Mouse (Mus musculus): ENCODE data around the gene Mrps6. TPM values are rescaled to one million over a fixed set of nuclear protein-coding genes. Genes with fewer than 3 reads are reported as not detected.
"Not testable (repeated sequence)": the region's sequence is repeated elsewhere in the genome, so short reads cannot be mapped to it uniquely, and the experiment has no call there.

Mrps6 gene
- total RNA-seq, 1 experiment from 2014 or later, result 82.5 TPM

GRCm38 (mm10) chr16:92062832-92063231, 4.8 kb downstream of the Mrps6 start:
- DNase-seq, result no peak

- no peak for DNase-seq
Measured at GRCm38 (mm10) chr16:92064801-92065200, 6.7 kb downstream of the Mrps6 start.

GRCm38 (mm10) chr16:92070338-92070737, 12.3 kb downstream of the Mrps6 start:
- no peak for DNase-seq

GRCm38 (mm10) chr16:92076797-92077196, 18.7 kb downstream of the Mrps6 start:
- DNase-seq, result no peak

- DNase-seq, result no peak
Measured at GRCm38 (mm10) chr16:92083771-92084453, 25.8 kb downstream of the Mrps6 start.

- no peak for DNase-seq
Measured at GRCm38 (mm10) chr16:92089225-92089624, 31.2 kb downstream of the Mrps6 start.

GRCm38 (mm10) chr16:92091876-92092275, 33.8 kb downstream of the Mrps6 start:
- no peak for DNase-seq

- no peak for DNase-seq
Measured at GRCm38 (mm10) chr16:92098351-92099051, 40.4 kb downstream of the Mrps6 start.

GRCm38 (mm10) chr16:92099598-92099997, 41.5 kb downstream of the Mrps6 start:
- DNase-seq, result no peak

- no peak for DNase-seq
Measured at GRCm38 (mm10) chr16:92100111-92100510, 42.0 kb downstream of the Mrps6 start.

GRCm38 (mm10) chr16:92102115-92102514, 44.0 kb downstream of the Mrps6 start:
- DNase-seq, result peak; percentile 67

- not testable (repeated sequence) for DNase-seq
Measured at GRCm38 (mm10) chr16:92102931-92103330, 44.9 kb downstream of the Mrps6 start.

GRCm38 (mm10) chr16:92103572-92104331, 45.7 kb downstream of the Mrps6 start:
- peak; percentile 68 for DNase-seq

- DNase-seq, result no peak
Measured at GRCm38 (mm10) chr16:92104332-92104590, 46.2 kb downstream of the Mrps6 start.

- no peak for DNase-seq
Measured at GRCm38 (mm10) chr16:92104951-92105350, 46.9 kb downstream of the Mrps6 start.

GRCm38 (mm10) chr16:92105631-92106030, 47.6 kb downstream of the Mrps6 start:
- peak; percentile 57 for DNase-seq

- DNase-seq, result no peak
Measured at GRCm38 (mm10) chr16:92107346-92107745, 49.3 kb downstream of the Mrps6 start.

GRCm38 (mm10) chr16:92114706-92115241, 56.7 kb downstream of the Mrps6 start:
- DNase-seq, result peak; percentile 80

GRCm38 (mm10) chr16:92115611-92116421, 57.7 kb downstream of the Mrps6 start:
- DNase-seq, result peak; percentile 83

- peak; percentile 55 for DNase-seq
Measured at GRCm38 (mm10) chr16:92117337-92118209, 59.5 kb downstream of the Mrps6 start.

GRCm38 (mm10) chr16:92119013-92119515, 61.0 kb downstream of the Mrps6 start:
- DNase-seq, result no peak
